Mouse (Mus musculus) thymus, adult 2 months (tissue): Measurements from ENCODE around the gene Wfdc6a. TPM values are rescaled to one million over a fixed set of nuclear protein-coding genes. Genes with fewer than 3 reads are reported as not detected.

Source experiments
- DNase-seq: peaks from one replicate; pipeline ENCODE4 v3.0.0; 2021
- H3K27ac ChIP-seq: fragments of 200-500 bp; 2 replicates; pipeline ENCODE4 v1.5.1; 2012; ENCODE audit warnings: low read length, control low read depth; ENCODE audit not compliant: control insufficient read depth, insufficient read depth
- H3K27me3 ChIP-seq: fragments of 200-500 bp; 2 replicates; pipeline ENCODE4 v1.6.1; 2012; ENCODE audit warnings: mild to moderate bottlenecking, low read length, moderate library complexity, mixed read lengths; ENCODE audit not compliant: control insufficient read depth, insufficient read depth
- H3K36me3 ChIP-seq: fragments of 200-500 bp; 2 replicates; pipeline ENCODE4 v1.6.1; 2012; ENCODE audit warnings: mild to moderate bottlenecking, low read length, moderate library complexity; ENCODE audit not compliant: control insufficient read depth, insufficient read depth
- H3K4me1 ChIP-seq: fragments of 200-500 bp; replicated peaks from 2 replicates; pipeline ENCODE4 v1.6.1; 2012; ENCODE audit warnings: low read length; ENCODE audit not compliant: control insufficient read depth, insufficient read depth
- H3K4me3 ChIP-seq: fragments of 200-500 bp; 2 replicates; pipeline ENCODE4 v1.5.1; 2012; ENCODE audit warnings: mild to moderate bottlenecking, low read length, control low read depth, moderate library complexity; ENCODE audit not compliant: control insufficient read depth, insufficient read depth
- CTCF ChIP-seq: fragments of 200-500 bp; IDR thresholded peaks from 2 replicates; pipeline ENCODE4 v1.5.1; 2012; ENCODE audit warnings: mild to moderate bottlenecking, control low read depth, low read length, moderate library complexity, borderline replicate concordance; ENCODE audit not compliant: control insufficient read depth, poor library complexity, insufficient read depth; ENCODE audit errors: extremely low read depth
- POLR2A ChIP-seq: fragments of 200-500 bp; IDR thresholded peaks from 2 replicates; pipeline ENCODE4 v1.6.1; 2012; ENCODE audit warnings: mild to moderate bottlenecking, low read length, control low read depth, moderate library complexity; ENCODE audit not compliant: control insufficient read depth, poor library complexity, insufficient read depth; ENCODE audit errors: extremely low read depth
- WGBS: fragments of 180-500 bp; shearing (Covaris S2); methylation state at CpG from one replicate; pipeline ENCODE4 v1.1.7; 2018; 5-methylcytosine and 5-hydroxymethylcytosine counted together
- polyA plus RNA-seq: library from polyadenylated mRNA; depleted of rRNA; stranded (reverse); fragments of >200 nt; gene quantifications from 2 replicates; pipeline ENCODE4 v1.2.3, GENCODE M21; 2012

Wfdc6a gene
- polyA plus RNA-seq, 1 experiment: not detected

DNA sequence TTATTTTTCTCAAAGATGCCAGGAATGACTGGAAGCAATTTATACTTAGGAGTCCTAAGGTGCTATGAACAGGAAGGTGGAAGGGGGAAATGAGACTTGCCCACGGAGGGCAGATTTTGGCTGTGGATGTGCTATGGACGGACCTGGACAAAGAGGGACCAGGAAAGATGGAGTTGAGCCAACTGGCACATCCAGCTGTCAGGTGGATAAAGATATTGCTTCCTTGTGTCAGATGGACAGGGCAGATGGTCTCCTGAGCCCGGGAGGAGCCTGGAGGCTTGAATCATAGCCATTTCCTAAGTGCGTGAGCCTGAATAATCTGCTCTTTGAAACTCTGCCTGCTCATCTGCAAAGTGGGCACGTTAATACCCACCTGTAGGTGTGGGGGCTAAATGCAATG, 20.9 kb downstream of the Wfdc6a start:
- no peaks in the 10 kb centered on the region for H3K36me3 ChIP-seq
- no peak overlapping the region for H3K4me3 ChIP-seq
- H3K27ac ChIP-seq: no peak overlapping the region
- DNase-seq: no peak
- WGBS: 73% methylated on average over 5 of the region's 5 CpGs
- H3K27me3 ChIP-seq: no peaks in the 10 kb centered on the region; the same call in 1 of the 2 replicates
- TF ChIP-seq CTCF (no peak), POLR2A (no peak)
- H3K4me1 ChIP-seq: peaks cover 6% of the 10 kb centered on the region

- Histone ChIP-seq H3K27me3 (no peaks in the 10 kb centered on the region; the same call in 1 of the 2 replicates), H3K27ac (no peak overlapping the region), H3K36me3 (no peaks in the 10 kb centered on the region), H3K4me1 (peaks cover 14% of the 10 kb centered on the region), H3K4me3 (peak overlapping the region; percentile 33)
- WGBS: 16% methylated on average over 32 of the region's 32 CpGs
- TF ChIP-seq POLR2A: no peak
- DNase-seq: peak; percentile 2
These were observed 21.8 kb downstream of the Wfdc6a start for GRCm38 (mm10) chr2:164563339-164564038.

DNA sequence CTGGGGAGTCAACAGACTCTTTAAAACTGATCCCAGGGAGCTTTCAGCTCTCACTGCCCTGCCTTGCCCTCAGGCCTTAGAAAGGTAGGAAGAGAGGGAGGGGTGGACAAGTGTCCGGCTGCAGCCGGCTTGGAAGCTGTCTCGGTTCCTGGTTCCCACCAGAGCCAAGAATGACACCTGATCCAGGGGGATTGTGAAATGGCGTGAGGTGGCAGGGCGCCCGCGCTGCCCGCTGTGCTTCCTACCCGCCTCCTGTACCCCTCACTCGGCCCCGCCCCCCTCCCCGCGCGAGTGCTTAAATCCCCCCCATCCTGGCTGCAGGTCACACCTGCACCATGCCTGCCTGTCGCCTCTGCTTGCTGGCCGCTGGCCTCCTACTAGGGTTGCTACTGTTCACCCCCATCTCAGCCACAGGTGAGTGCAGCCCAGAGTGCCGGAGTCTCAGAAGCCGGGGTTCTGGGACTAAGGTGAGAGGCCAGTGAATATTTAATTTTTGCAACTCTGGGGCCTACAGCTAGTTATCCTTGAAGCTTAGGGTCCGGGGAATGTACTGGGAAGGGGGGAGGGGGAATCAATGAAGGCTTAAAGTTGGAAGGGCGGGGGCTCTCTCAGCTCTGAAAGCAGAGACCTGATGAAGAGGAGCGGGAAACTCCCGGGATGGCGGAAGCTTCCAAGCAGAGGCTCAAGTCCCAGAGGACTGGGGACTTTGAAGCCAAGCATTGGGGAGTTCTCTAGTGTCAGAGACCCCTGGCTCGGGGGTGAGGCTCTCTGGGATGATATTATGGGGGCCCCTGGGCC, 22.7 kb downstream of the Wfdc6a start, which contains the start of gene Wfdc2:
Gene Wfdc2, plus strand, starts transcription at position 23 of the 798 bp plus-strand sequence.
- 81% methylated on average over 24 of the region's 24 CpGs for WGBS

GRCm38 (mm10) chr2:164560106-164560505, 25.1 kb downstream of the Wfdc6a start:
- Histone ChIP-seq H3K4me3 (no peak overlapping the region), H3K27me3 (no peaks in the 10 kb centered on the region; the same call in 1 of the 2 replicates), H3K4me1 (peaks cover 14% of the 10 kb centered on the region), H3K27ac (no peak overlapping the region), H3K36me3 (no peaks in the 10 kb centered on the region)
- 82% methylated on average over 8 of the region's 8 CpGs for WGBS
- no peak for DNase-seq
- TF ChIP-seq POLR2A (no peak), CTCF (no peak)

More for the DNA sequence above, 22.7 kb downstream of the Wfdc6a start, which contains the start of gene Wfdc2:
- Histone ChIP-seq H3K27me3 (no peaks in the 10 kb centered on the region; the same call in 1 of the 2 replicates), H3K27ac (no peak within 1 kb of the TSS), H3K4me3 (peak within 1 kb of the TSS; percentile 33; the same call in 1 of the 2 replicates), H3K36me3 (no peaks in the 10 kb centered on the region), H3K4me1 (peaks cover 14% of the 10 kb centered on the region)
- no peak for TF ChIP-seq CTCF
- TF ChIP-seq POLR2A: no peak
- DNase-seq: no peak

GRCm38 (mm10) chr2:164558991-164559645, 26.1 kb downstream of the Wfdc6a start:
- 26% methylated on average over 16 of the region's 16 CpGs for WGBS
- H3K27ac ChIP-seq: no peak overlapping the region
- peaks cover 14% of the 10 kb centered on the region for H3K4me1 ChIP-seq
- H3K36me3 ChIP-seq: no peaks in the 10 kb centered on the region
- no peak for DNase-seq
- H3K4me3 ChIP-seq: no peak overlapping the region
- H3K27me3 ChIP-seq: no peaks in the 10 kb centered on the region; the same call in 1 of the 2 replicates
- TF ChIP-seq CTCF: no peak
- no peak for TF ChIP-seq POLR2A

- TF ChIP-seq CTCF: no peak
- 85% methylated on average over 8 of the region's 8 CpGs for WGBS
- H3K36me3 ChIP-seq: no peaks in the 10 kb centered on the region
- no peak overlapping the region for H3K4me3 ChIP-seq
- H3K27ac ChIP-seq: no peak overlapping the region
- H3K27me3 ChIP-seq: no peaks in the 10 kb centered on the region; the same call in 1 of the 2 replicates
- no peak for DNase-seq
- peaks cover 11% of the 10 kb centered on the region for H3K4me1 ChIP-seq
These were observed 26.8 kb downstream of the Wfdc6a start for GRCm38 (mm10) chr2:164558426-164558825.
